Mouse (Mus musculus) cerebellum, adult 2 months (tissue): ENCODE measurements around the gene Otc. TPM values are rescaled to one million over a fixed set of nuclear protein-coding genes. Genes with fewer than 3 reads are reported as not detected.

ENCODE experiments used
- DNase-seq, 2 experiments: peaks; one replicate each; pipeline ENCODE4 v3.0.0; 2021
- H3K27ac ChIP-seq: fragments of 200-500 bp; 2 replicates; pipeline ENCODE4 v1.5.1; 2012; ENCODE audit warnings: low read length, control low read depth, inconsistent platforms; ENCODE audit not compliant: insufficient read depth
- H3K27me3 ChIP-seq: fragments of 200-500 bp; 2 replicates; pipeline ENCODE4 v1.6.1; 2012; ENCODE audit warnings: inconsistent platforms, mild to moderate bottlenecking, low read length, moderate library complexity; ENCODE audit not compliant: control insufficient read depth, insufficient read depth
- H3K4me1 ChIP-seq: fragments of 200-500 bp; 2 replicates; pipeline ENCODE4 v1.6.1; 2011; ENCODE audit warnings: low read length; ENCODE audit not compliant: control insufficient read depth, insufficient read depth
- H3K4me3 ChIP-seq: fragments of 200-500 bp; replicated peaks from 2 replicates; pipeline ENCODE3; 2011; ENCODE audit warnings: mild to moderate bottlenecking, low read depth, low read length, control low read depth; ENCODE audit not compliant: insufficient read depth
- CTCF ChIP-seq: fragments of 200-500 bp; IDR thresholded peaks from 2 replicates; pipeline ENCODE4 v1.5.1; 2011; ENCODE audit warnings: low read depth, mild to moderate bottlenecking, control low read depth, low read length, moderate library complexity, borderline replicate concordance; ENCODE audit not compliant: insufficient read depth
- POLR2A ChIP-seq: fragments of 200-500 bp; IDR thresholded peaks from 2 replicates; pipeline ENCODE4 v1.6.1; 2011; ENCODE audit warnings: low read length, control low read depth, borderline replicate concordance; ENCODE audit not compliant: insufficient read depth
- WGBS: fragments of 180-500 bp; shearing (Covaris S2); methylation state at CpG from one replicate; pipeline ENCODE4 v1.1.7; 2018; 5-methylcytosine and 5-hydroxymethylcytosine counted together
- polyA plus RNA-seq: library from polyadenylated mRNA; depleted of rRNA; stranded (reverse); fragments of >200 nt; gene quantifications from 2 replicates; pipeline ENCODE4 v1.2.3, GENCODE M21; 2012; rRNA removed

Otc gene
- polyA plus RNA-seq, 1 experiment: not detected

DNA sequence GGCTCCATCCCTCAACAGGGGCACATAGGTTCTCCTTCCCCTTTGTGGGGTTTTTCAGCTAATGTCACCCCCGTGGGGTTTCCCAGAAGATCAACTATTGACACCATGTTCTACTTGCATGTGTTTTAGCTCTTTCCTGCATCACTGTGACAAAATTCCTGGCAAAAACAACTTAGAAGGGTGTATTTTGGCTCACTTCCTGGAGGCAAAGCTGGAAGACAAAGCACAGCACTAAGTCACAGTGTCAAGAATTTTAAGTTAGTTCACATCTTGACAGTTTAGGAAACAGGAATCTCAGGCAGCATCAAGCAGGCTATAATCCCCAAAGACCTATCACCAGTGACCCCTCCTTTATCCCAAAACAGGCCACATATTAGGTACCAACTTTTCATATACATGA lies 78.1 kb downstream of the Otc start:
- H3K27me3 ChIP-seq: no peaks in the 10 kb centered on the region
- no peak for TF ChIP-seq CTCF
- no peak for TF ChIP-seq POLR2A
- 48% methylated on average over 1 of the region's 1 CpGs for WGBS
- no peaks in the 10 kb centered on the region for H3K4me1 ChIP-seq
- no peak for DNase-seq
- no peak overlapping the region for H3K4me3 ChIP-seq
- H3K27ac ChIP-seq: no peak overlapping the region

GRCm38 (mm10) chrX:10331749-10332148 lies 79.6 kb downstream of the Otc start:
- no peaks in the 10 kb centered on the region for H3K27me3 ChIP-seq
- 83% methylated on average over 1 of the region's 1 CpGs for WGBS
- no peak for DNase-seq
- TF ChIP-seq CTCF (no peak), POLR2A (no peak)
- no peak overlapping the region for H3K27ac ChIP-seq
- no peaks in the 10 kb centered on the region for H3K4me1 ChIP-seq
- H3K4me3 ChIP-seq: no peak overlapping the region

- 67% methylated on average over 2 of the region's 2 CpGs for WGBS
- H3K4me3 ChIP-seq: no peak overlapping the region
- TF ChIP-seq CTCF (no peak), POLR2A (no peak)
- no peaks in the 10 kb centered on the region for H3K4me1 ChIP-seq
- no peak for DNase-seq
- no peaks in the 10 kb centered on the region for H3K27me3 ChIP-seq
- no peak overlapping the region for H3K27ac ChIP-seq
Observed at GRCm38 (mm10) chrX:10336816-10337215, 84.7 kb downstream of the Otc start.

- H3K27ac ChIP-seq: no peak overlapping the region
- DNase-seq: no peak
- H3K27me3 ChIP-seq: no peaks in the 10 kb centered on the region
- no peak overlapping the region for H3K4me3 ChIP-seq
- H3K4me1 ChIP-seq: no peaks in the 10 kb centered on the region
- no peak for TF ChIP-seq CTCF
- no peak for TF ChIP-seq POLR2A
- WGBS: 27% methylated on average over 4 of the region's 4 CpGs
Observed at GRCm38 (mm10) chrX:10355867-10356266, 103.8 kb downstream of the Otc start.

Other genes with a start within 250 kb of the Otc start
- gene Srpx, start 134.6 kb upstream of the Otc start, polyA plus RNA-seq: 0.38 and 0.43 TPM in 2 replicates
- 10.9 and 11.2 TPM in 2 replicates for gene Rpgr, start 35.4 kb upstream of the Otc start, polyA plus RNA-seq
- gene Tspan7, start 232.9 kb downstream of the Otc start, polyA plus RNA-seq: 965 and 976 TPM in 2 replicates